Mouse (Mus musculus) layer of hippocampus, postnatal 36 days (tissue): Measurements from ENCODE around the gene Tob1. TPM values are rescaled to one million over a fixed set of nuclear protein-coding genes. Genes with fewer than 3 reads are reported as not detected.

ENCODE experiments used
- total RNA-seq, 2 experiments: library from RNA; stranded (reverse); gene quantifications; 2 replicates each; pipeline ENCODE4 v1.2.3; 2021

Tob1 gene
- total RNA-seq, 2 experiments from 2014 or later = 37.5 to 37.7 TPM

Other genes with a start within 250 kb of the Tob1 start
- gene Gm20390, start 243.2 kb upstream of the Tob1 start, total RNA-seq = 100 to 1,000 TPM; 123 to 125 TPM
- 10 to 100 TPM; 56.9 to 82.9 TPM for gene Nme1, start 242.9 kb upstream of the Tob1 start, total RNA-seq
- gene Spag9, start 215.4 kb upstream of the Tob1 start, total RNA-seq = 100 to 1,000 TPM; 217 to 221 TPM
- under 1 TPM; 0.25 to 0.61 TPM for gene Wfikkn2, start 34.6 kb downstream of the Tob1 start, total RNA-seq
- gene Gm21885, start 70.4 kb downstream of the Tob1 start, total RNA-seq = not detected
- 100 to 1,000 TPM; 120 to 123 TPM for gene Luc7l3, start 110.5 kb downstream of the Tob1 start, total RNA-seq
- gene Ankrd40, start 116.5 kb downstream of the Tob1 start, total RNA-seq = 100 to 1,000 TPM; 127 to 131 TPM
- 1 to 10 TPM; 2.2 to 2.9 TPM for gene Abcc3, start 181.5 kb downstream of the Tob1 start, total RNA-seq